Mouse (Mus musculus) ES-Bruce4 (cell line): ENCODE results near the gene Maats1. TPM values are rescaled to one million over a fixed set of nuclear protein-coding genes. Genes with fewer than 3 reads are reported as not detected.

Experiments used
- H3K27ac ChIP-seq: 2 replicates; pipeline ENCODE4 v1.5.1; 2012; ENCODE audit warnings: low read length, inconsistent platforms; ENCODE audit not compliant: insufficient read depth
- H3K27me3 ChIP-seq: 2 replicates; pipeline ENCODE4 v1.6.1; 2012; ENCODE audit warnings: mild to moderate bottlenecking, low read length, inconsistent platforms; ENCODE audit not compliant: control insufficient read depth, poor library complexity, insufficient read depth, severe bottlenecking
- H3K36me3 ChIP-seq: 2 replicates; pipeline ENCODE4 v1.6.1; 2012; ENCODE audit warnings: inconsistent platforms, mild to moderate bottlenecking, low read length, moderate library complexity; ENCODE audit not compliant: control insufficient read depth, poor library complexity, insufficient read depth, severe bottlenecking
- H3K4me1 ChIP-seq: one replicate; pipeline ENCODE4 v1.8.1; 2011; ENCODE audit warnings: low read length; ENCODE audit not compliant: control insufficient read depth, insufficient read depth
- H3K4me3 ChIP-seq: 2 replicates; pipeline ENCODE4 v1.5.1; 2011; ENCODE audit warnings: low read depth, mild to moderate bottlenecking, low read length
- H3K9ac ChIP-seq: 2 replicates; pipeline ENCODE4 v1.6.1; 2012; ENCODE audit warnings: low read depth, mild to moderate bottlenecking, inconsistent platforms; ENCODE audit not compliant: poor library complexity, severe bottlenecking
- H3K9me3 ChIP-seq: replicated peaks from 2 replicates; pipeline ENCODE4 v1.6.1; 2012; ENCODE audit warnings: mild to moderate bottlenecking, low read length, inconsistent platforms; ENCODE audit not compliant: control insufficient read depth, poor library complexity, insufficient read depth, severe bottlenecking
- CTCF ChIP-seq: IDR thresholded peaks from one replicate; pipeline ENCODE4 v1.8.1; 2011; ENCODE audit warnings: low read depth, low read length
- EP300 ChIP-seq: IDR thresholded peaks from 2 replicates; pipeline ENCODE4 v1.6.1; 2011; ENCODE audit warnings: low read depth, low read length; ENCODE audit not compliant: insufficient read depth
- POLR2A ChIP-seq: IDR thresholded peaks from one replicate; pipeline ENCODE4 v1.8.1; 2011; ENCODE audit warnings: low read length; ENCODE audit not compliant: insufficient read depth
- polyA plus RNA-seq: library from polyadenylated mRNA; stranded (reverse); fragments of >200 nt; gene quantifications from 2 replicates; pipeline ENCODE4 v1.2.4, GENCODE M21; 2011; ENCODE audit warnings: low read depth; ENCODE audit not compliant: missing spikeins, insufficient read depth, insufficient read length

Maats1 gene
- polyA plus RNA-seq, 1 experiment: 0.58 TPM

GRCm38 (mm10) chr16:38377546-38377945 is 35.6 kb upstream of the Maats1 start:
- H3K9ac ChIP-seq: no peak overlapping the region
- no peak overlapping the region for H3K4me3 ChIP-seq
- no peaks in the 10 kb centered on the region for H3K36me3 ChIP-seq

GRCm38 (mm10) chr16:38376841-38377249 is 34.9 kb upstream of the Maats1 start:
- H3K36me3 ChIP-seq: no peaks in the 10 kb centered on the region
- H3K27ac ChIP-seq: no peak overlapping the region
- no peak overlapping the region for H3K9ac ChIP-seq
- no peak overlapping the region for H3K4me3 ChIP-seq
- H3K4me1 ChIP-seq: no peaks in the 10 kb centered on the region
- H3K27me3 ChIP-seq: no peaks in the 10 kb centered on the region
- H3K9me3 ChIP-seq: no peaks in the 10 kb centered on the region
- TF ChIP-seq POLR2A (no peak), CTCF (no peak), EP300 (no peak)

More at GRCm38 (mm10) chr16:38377546-38377945, 35.6 kb upstream of the Maats1 start:
- Histone ChIP-seq H3K27ac (no peak overlapping the region), H3K9me3 (no peaks in the 10 kb centered on the region), H3K27me3 (no peaks in the 10 kb centered on the region), H3K4me1 (no peaks in the 10 kb centered on the region)
- TF ChIP-seq POLR2A (no peak), CTCF (no peak), EP300 (no peak)

DNA sequence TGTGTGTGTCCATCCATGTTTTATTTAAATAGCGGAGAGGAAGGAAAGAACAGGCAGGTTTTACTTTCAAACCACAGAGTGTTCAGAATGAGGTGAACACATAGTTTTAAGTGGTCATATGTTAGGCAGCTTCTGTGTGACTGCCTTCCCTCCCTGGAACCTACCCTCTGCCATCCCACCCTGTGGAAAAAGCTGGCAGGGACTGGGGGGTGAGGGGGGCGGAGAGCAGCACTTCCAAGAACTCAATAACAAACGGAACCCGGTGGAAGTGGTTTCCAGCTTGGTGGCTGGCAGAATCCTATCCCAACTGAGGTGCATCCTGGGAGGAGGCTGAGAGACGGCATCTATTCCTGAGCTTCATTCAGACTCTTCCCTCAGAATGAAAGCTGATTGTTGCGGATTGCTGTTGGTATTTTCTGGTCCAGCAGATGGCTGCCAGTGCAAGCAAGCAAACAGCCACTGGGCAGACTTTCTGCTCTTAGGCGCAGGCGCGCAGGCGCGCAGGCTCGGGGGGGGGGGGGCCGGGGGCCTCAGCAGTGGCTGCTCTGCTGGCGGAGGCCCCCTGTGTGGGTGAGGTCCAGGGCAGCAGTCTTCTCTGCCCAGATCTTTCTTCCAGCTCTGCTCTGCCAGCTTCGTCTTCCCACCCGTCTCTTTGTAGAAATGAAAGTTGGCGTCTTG is 34.4 kb upstream of the Maats1 start:
- Histone ChIP-seq H3K9ac (no peak overlapping the region), H3K4me3 (no peak overlapping the region), H3K27me3 (no peaks in the 10 kb centered on the region), H3K9me3 (no peaks in the 10 kb centered on the region), H3K36me3 (no peaks in the 10 kb centered on the region), H3K27ac (no peak overlapping the region), H3K4me1 (no peaks in the 10 kb centered on the region)
- TF ChIP-seq CTCF: no peak
- no peak for TF ChIP-seq POLR2A
- TF ChIP-seq EP300: no peak

DNA sequence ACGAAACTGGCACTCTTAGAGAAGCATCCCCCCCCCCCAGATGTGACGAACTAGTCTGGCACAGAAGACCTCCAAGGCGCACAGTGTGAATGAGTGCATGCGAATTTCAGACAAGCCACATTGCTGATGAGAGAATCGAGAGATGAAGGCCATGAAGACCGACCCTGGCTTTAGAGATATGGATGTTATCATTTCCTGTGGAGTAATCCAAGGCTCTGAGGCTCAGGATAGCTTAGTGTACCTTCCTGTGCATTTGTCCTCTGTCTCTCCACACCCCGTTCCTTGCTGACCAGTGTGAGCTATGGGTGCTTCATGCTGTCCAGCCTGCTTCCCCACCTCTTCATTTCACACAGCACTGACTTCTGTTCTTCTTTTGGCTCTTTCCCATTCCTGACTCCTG is 33.2 kb upstream of the Maats1 start:
- no peaks in the 10 kb centered on the region for H3K9me3 ChIP-seq

GRCm38 (mm10) chr16:38374379-38375140 is 32.6 kb upstream of the Maats1 start:
- H3K36me3 ChIP-seq: no peaks in the 10 kb centered on the region
- H3K4me1 ChIP-seq: no peaks in the 10 kb centered on the region
- no peaks in the 10 kb centered on the region for H3K27me3 ChIP-seq
- no peak overlapping the region for H3K27ac ChIP-seq
- TF ChIP-seq POLR2A (no peak), EP300 (no peak), CTCF (no peak)
- no peak overlapping the region for H3K9ac ChIP-seq
- no peak overlapping the region for H3K4me3 ChIP-seq
- no peaks in the 10 kb centered on the region for H3K9me3 ChIP-seq

More for the DNA sequence above, 33.2 kb upstream of the Maats1 start:
- Histone ChIP-seq H3K27ac (no peak overlapping the region), H3K4me1 (no peaks in the 10 kb centered on the region), H3K36me3 (no peaks in the 10 kb centered on the region), H3K4me3 (no peak overlapping the region), H3K9ac (no peak overlapping the region), H3K27me3 (no peaks in the 10 kb centered on the region)
- TF ChIP-seq POLR2A (no peak), CTCF (no peak), EP300 (no peak)

DNA sequence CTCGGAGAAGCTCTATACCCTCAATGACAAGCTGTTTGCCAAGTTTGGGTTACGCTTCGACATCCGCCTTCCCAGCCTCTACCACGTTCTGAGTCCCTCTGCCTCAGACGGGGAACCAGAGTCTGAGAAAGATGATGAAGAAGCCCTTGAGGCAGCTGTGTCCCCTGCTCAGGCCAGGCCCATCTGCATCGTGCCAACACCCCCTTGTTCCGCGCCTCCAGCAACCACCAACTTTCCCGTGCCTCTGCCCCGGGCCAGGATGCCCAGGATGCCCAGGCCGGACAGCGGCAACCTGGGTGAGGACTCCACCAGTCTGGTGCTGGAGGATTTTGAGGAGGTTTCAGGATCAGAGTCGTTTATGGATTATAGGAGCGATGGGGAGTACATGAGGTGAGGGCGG is 32.0 kb upstream of the Maats1 start:
- Histone ChIP-seq H3K27me3 (no peaks in the 10 kb centered on the region), H3K9me3 (no peaks in the 10 kb centered on the region), H3K9ac (no peak overlapping the region), H3K27ac (no peak overlapping the region), H3K36me3 (no peaks in the 10 kb centered on the region), H3K4me1 (no peaks in the 10 kb centered on the region), H3K4me3 (no peak overlapping the region)
- TF ChIP-seq POLR2A: no peak
- no peak for TF ChIP-seq CTCF
- TF ChIP-seq EP300: no peak
